Comparison of ENCODE assay signal across 4 mouse cellular contexts in genomic region chr6:23090346-23091055, GRCm38 (mm10). TPM values are rescaled to one million over a fixed set of nuclear protein-coding genes. Genes with fewer than 3 reads are reported as not detected.
"Had no signal": no experiment of that assay in that cellular context is flagged by ENCODE, and none has a peak within 500 bp of the region (broad histone marks: within the 10 kb centered on the region; RNA-seq: fewer than 3 reads in every experiment).

No protein-coding gene starts in this region.

RNA-seq across cellular contexts. Expression of gene Aass, which starts 42.3 kb away (rescaled TPM):
- total RNA-seq: megakaryocyte, adult 5-6 weeks; megakaryocyte-erythroid progenitor cell, adult 5-6 weeks had no signal
- polyA plus RNA-seq: myocyte; small intestine, adult 2 months had no signal
